Mouse (Mus musculus): ENCODE results near the gene Mrpl1.

Gene Mrpl1

GRCm38 (mm10) chr5:96309566-96309965 is 100.3 kb downstream of the Mrpl1 start:
- in situ Hi-C loops (cut with MboI), result no loop called here

- in situ Hi-C loops (cut with MboI), result no loop called here
Measured at GRCm38 (mm10) chr5:96311677-96312076, 102.4 kb downstream of the Mrpl1 start.
